Mouse (Mus musculus) heart, embryonic 12.5 days (tissue): ENCODE data around the gene Fmo2. TPM values are rescaled to one million over a fixed set of nuclear protein-coding genes. Genes with fewer than 3 reads are reported as not detected.

ENCODE experiments used
- ATAC-seq: fragments of 200-750 bp; cut with Nextera tagmentation; 2 replicates; pipeline ENCODE4 v1.8.0; 2017; ENCODE audit warnings: moderate TSS enrichment, moderate library complexity; ENCODE audit not compliant: insufficient number of reproducible peaks, low FRiP score
- H3K27ac ChIP-seq: fragments of 300-500 bp; sonication (generic); 2 replicates; pipeline ENCODE4 v1.5.1; 2016; ENCODE audit warnings: mild to moderate bottlenecking, moderate library complexity; ENCODE audit not compliant: poor library complexity, severe bottlenecking
- H3K27me3 ChIP-seq: fragments of 300-500 bp; sonication (generic); replicated peaks from 2 replicates; pipeline ENCODE4 v1.6.1; 2016; ENCODE audit warnings: mild to moderate bottlenecking, moderate library complexity
- H3K36me3 ChIP-seq: fragments of 300-500 bp; sonication (generic); 2 replicates; pipeline ENCODE4 v1.6.1; 2016; ENCODE audit warnings: mild to moderate bottlenecking, moderate library complexity
- H3K4me1 ChIP-seq: fragments of 300-500 bp; sonication (generic); replicated peaks from 2 replicates; pipeline ENCODE4 v1.6.1; 2016; ENCODE audit warnings: mild to moderate bottlenecking
- H3K4me2 ChIP-seq: fragments of 300-500 bp; sonication (generic); 2 replicates; pipeline ENCODE4 v1.6.1; 2016; ENCODE audit warnings: mild to moderate bottlenecking, moderate library complexity
- H3K4me3 ChIP-seq: fragments of 300-500 bp; sonication (generic); 2 replicates; pipeline ENCODE4 v1.5.1; 2016; ENCODE audit warnings: mild to moderate bottlenecking
- H3K9ac ChIP-seq: fragments of 300-500 bp; sonication (generic); 2 replicates; pipeline ENCODE4 v1.6.1; 2016; ENCODE audit warnings: mild to moderate bottlenecking, moderate library complexity
- H3K9me3 ChIP-seq: fragments of 300-500 bp; sonication (generic); replicated peaks from 2 replicates; pipeline ENCODE4 v1.6.1; 2016; ENCODE audit warnings: mild to moderate bottlenecking, moderate library complexity
- WGBS: fragments of 180-500 bp; shearing (Covaris S2); methylation state at CpG from one replicate; pipeline ENCODE4 v1.1.7; 2016; 5-methylcytosine and 5-hydroxymethylcytosine counted together
- polyA plus RNA-seq: library from polyadenylated mRNA; unstranded; fragments of >200 nt; fragmentation: Nextera tagmentation; extraction: Ambion mirVana; gene quantifications from 2 replicates; pipeline ENCODE4 v1.2.1, GENCODE M21; 2016

Fmo2 gene
- polyA plus RNA-seq, 1 experiment from 2014 or later, result 1.4 TPM

GRCm38 (mm10) chr1:162931310-162931875, 32.9 kb upstream of the Fmo2 start:
- 66% methylated on average over 4 of the region's 4 CpGs for WGBS
- Histone ChIP-seq H3K4me3 (no peak overlapping the region), H3K27ac (no peak overlapping the region), H3K4me1 (no peaks in the 10 kb centered on the region), H3K4me2 (no peak overlapping the region), H3K9me3 (no peaks in the 10 kb centered on the region), H3K27me3 (no peaks in the 10 kb centered on the region), H3K9ac (no peak overlapping the region), H3K36me3 (no peaks in the 10 kb centered on the region)
- ATAC-seq, result no peak

- H3K27ac ChIP-seq, result no peak overlapping the region
- WGBS, result 41% methylated on average over 2 of the region's 2 CpGs
- H3K36me3 ChIP-seq, result no peaks in the 10 kb centered on the region
- H3K27me3 ChIP-seq, result no peaks in the 10 kb centered on the region
- no peak overlapping the region for H3K9ac ChIP-seq
- no peaks in the 10 kb centered on the region for H3K9me3 ChIP-seq
- H3K4me2 ChIP-seq, result no peak overlapping the region
- ATAC-seq, result no peak
- no peak overlapping the region for H3K4me3 ChIP-seq
- H3K4me1 ChIP-seq, result no peaks in the 10 kb centered on the region
Observed at GRCm38 (mm10) chr1:162930631-162931030, 32.1 kb upstream of the Fmo2 start.

DNA sequence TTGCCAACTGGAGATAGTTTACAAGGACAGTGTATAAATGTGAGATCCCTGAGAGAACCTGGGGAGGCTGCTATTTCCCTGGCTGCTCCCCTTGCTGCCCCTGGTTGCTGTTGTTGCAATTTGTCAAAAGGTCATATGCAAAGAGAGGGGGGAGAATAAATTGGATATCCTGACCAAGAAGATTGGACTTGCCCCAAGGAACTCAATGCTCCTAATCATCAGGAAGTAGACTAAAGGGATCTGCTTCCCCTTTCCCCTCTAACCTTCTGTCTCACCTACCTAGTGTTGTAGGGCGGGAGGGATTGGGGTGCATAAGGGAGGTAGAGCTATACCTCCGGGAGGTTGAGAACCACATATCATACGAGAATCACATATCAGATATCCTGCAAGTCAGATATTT, 30.6 kb upstream of the Fmo2 start:
- no peaks in the 10 kb centered on the region for H3K27me3 ChIP-seq

GRCm38 (mm10) chr1:162925121-162925520, 26.6 kb upstream of the Fmo2 start:
- no peak overlapping the region for H3K9ac ChIP-seq
- H3K9me3 ChIP-seq, result no peaks in the 10 kb centered on the region
- H3K27me3 ChIP-seq, result no peaks in the 10 kb centered on the region
- no peak overlapping the region for H3K4me2 ChIP-seq
- H3K4me1 ChIP-seq, result no peaks in the 10 kb centered on the region
- no peaks in the 10 kb centered on the region for H3K36me3 ChIP-seq
- H3K27ac ChIP-seq, result no peak overlapping the region
- ATAC-seq, result no peak
- no peak overlapping the region for H3K4me3 ChIP-seq
- 80% methylated on average over 1 of the region's 1 CpGs for WGBS

More for the DNA sequence above, 30.6 kb upstream of the Fmo2 start:
- Histone ChIP-seq H3K36me3 (no peaks in the 10 kb centered on the region), H3K4me3 (no peak overlapping the region), H3K4me2 (no peak overlapping the region), H3K4me1 (no peaks in the 10 kb centered on the region), H3K9ac (no peak overlapping the region), H3K9me3 (no peaks in the 10 kb centered on the region), H3K27ac (no peak overlapping the region)
- no peak for ATAC-seq
- WGBS, result 78% methylated on average over 3 of the region's 3 CpGs

DNA sequence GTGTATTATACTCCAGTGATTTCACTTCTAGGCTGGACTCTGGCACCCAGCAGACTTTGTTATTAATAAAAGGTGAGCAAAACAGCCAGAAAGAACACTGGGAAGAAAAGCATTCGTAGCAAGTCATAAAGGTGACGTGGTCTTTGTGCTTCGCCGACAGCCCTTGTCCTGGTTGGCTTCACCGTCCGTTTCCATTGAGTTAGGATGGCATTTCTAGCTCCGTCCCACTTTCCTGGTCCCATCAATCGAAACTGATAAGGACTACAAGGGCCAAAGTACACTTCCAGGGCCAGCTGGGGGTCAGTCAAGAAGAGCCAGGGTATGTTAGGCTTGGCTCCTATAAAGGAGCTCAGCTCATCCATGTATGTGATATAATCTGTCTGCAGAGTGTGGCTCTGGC, 18.1 kb upstream of the Fmo2 start:
- no peak overlapping the region for H3K27ac ChIP-seq
- 65% methylated on average over 8 of the region's 8 CpGs for WGBS

GRCm38 (mm10) chr1:162914932-162915556, 16.5 kb upstream of the Fmo2 start:
- no peak overlapping the region for H3K27ac ChIP-seq
- H3K4me2 ChIP-seq, result no peak overlapping the region
- no peaks in the 10 kb centered on the region for H3K4me1 ChIP-seq
- H3K36me3 ChIP-seq, result no peaks in the 10 kb centered on the region
- no peak for ATAC-seq
- H3K4me3 ChIP-seq, result no peak overlapping the region
- no peaks in the 10 kb centered on the region for H3K27me3 ChIP-seq
- H3K9me3 ChIP-seq, result no peaks in the 10 kb centered on the region
- no peak overlapping the region for H3K9ac ChIP-seq
- WGBS, result 79% methylated on average over 4 of the region's 4 CpGs

More for the DNA sequence above, 18.1 kb upstream of the Fmo2 start:
- Histone ChIP-seq H3K9ac (no peak overlapping the region), H3K9me3 (no peaks in the 10 kb centered on the region), H3K4me1 (no peaks in the 10 kb centered on the region), H3K4me2 (no peak overlapping the region), H3K4me3 (no peak overlapping the region), H3K36me3 (no peaks in the 10 kb centered on the region), H3K27me3 (no peaks in the 10 kb centered on the region)
- no peak for ATAC-seq

GRCm38 (mm10) chr1:162912085-162912484, 13.6 kb upstream of the Fmo2 start:
- Histone ChIP-seq H3K4me2 (no peak overlapping the region), H3K27ac (no peak overlapping the region), H3K27me3 (no peaks in the 10 kb centered on the region), H3K36me3 (no peaks in the 10 kb centered on the region), H3K4me3 (no peak overlapping the region), H3K9me3 (no peaks in the 10 kb centered on the region), H3K9ac (no peak overlapping the region), H3K4me1 (no peaks in the 10 kb centered on the region)
- no peak for ATAC-seq

- Histone ChIP-seq H3K27me3 (no peaks in the 10 kb centered on the region), H3K9me3 (no peaks in the 10 kb centered on the region), H3K4me3 (no peak overlapping the region), H3K36me3 (no peaks in the 10 kb centered on the region), H3K9ac (no peak overlapping the region), H3K27ac (no peak overlapping the region), H3K4me1 (no peaks in the 10 kb centered on the region), H3K4me2 (no peak overlapping the region)
- ATAC-seq, result no peak
- 83% methylated on average over 4 of the region's 4 CpGs for WGBS
Observed at GRCm38 (mm10) chr1:162901879-162902278, 3.4 kb upstream of the Fmo2 start.

DNA sequence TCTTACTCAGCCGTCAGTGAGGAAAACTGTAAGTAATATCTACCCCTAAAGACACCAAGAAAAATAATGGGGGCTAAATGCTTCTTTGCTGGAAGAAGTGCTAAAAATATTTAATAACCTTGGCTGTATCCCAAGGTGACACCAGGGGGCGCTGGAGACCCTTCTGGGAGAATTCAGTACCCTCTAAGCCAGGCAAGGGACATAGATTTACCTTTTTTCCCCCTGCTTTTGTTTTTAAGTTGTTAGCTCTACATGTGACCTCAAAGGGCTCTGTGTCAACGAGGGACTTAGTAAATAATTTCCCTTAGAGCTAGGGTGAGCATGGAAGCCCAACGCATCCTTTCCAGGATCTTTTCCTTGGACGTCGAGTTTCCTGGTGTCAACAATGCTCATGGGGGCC, 2.6 kb downstream of the Fmo2 start:
- Histone ChIP-seq H3K4me1 (no peaks in the 10 kb centered on the region), H3K4me2 (no peak overlapping the region), H3K36me3 (no peaks in the 10 kb centered on the region), H3K27me3 (no peaks in the 10 kb centered on the region), H3K4me3 (no peak overlapping the region), H3K9ac (no peak overlapping the region), H3K27ac (no peak overlapping the region), H3K9me3 (no peaks in the 10 kb centered on the region)
- 39% methylated on average over 6 of the region's 6 CpGs for WGBS
- no peak for ATAC-seq

GRCm38 (mm10) chr1:162893014-162893413, 5.5 kb downstream of the Fmo2 start:
- Histone ChIP-seq H3K4me3 (no peak overlapping the region), H3K4me2 (no peak overlapping the region), H3K27me3 (no peaks in the 10 kb centered on the region), H3K36me3 (no peaks in the 10 kb centered on the region), H3K27ac (no peak overlapping the region), H3K9ac (no peak overlapping the region), H3K9me3 (no peaks in the 10 kb centered on the region), H3K4me1 (no peaks in the 10 kb centered on the region)
- ATAC-seq, result no peak
- WGBS, result 88% methylated on average over 6 of the region's 6 CpGs

DNA sequence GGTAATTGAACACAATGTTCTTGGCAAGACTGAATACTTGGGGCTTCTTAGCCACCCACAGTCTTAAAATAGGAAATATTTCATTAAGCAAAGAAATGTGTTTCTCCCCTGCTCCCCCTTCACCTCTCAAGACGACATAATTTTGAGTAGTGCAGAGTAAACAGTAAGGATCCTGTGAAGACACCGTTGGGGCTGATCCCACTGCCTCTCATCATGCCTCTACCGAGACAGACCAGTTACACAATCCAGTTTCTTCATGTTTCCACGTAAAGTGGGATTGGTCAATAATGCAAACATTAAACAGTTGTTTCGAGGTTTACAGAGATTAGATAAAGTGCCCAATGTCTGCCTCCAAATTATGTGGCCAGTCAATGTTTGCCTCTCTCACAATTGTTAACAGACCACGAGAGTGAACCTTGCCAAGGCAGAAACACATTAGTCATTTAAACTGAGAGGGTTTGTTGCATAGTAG, 6.5 kb downstream of the Fmo2 start:
- Histone ChIP-seq H3K27me3 (no peaks in the 10 kb centered on the region), H3K36me3 (no peaks in the 10 kb centered on the region), H3K27ac (no peak overlapping the region), H3K9me3 (no peaks in the 10 kb centered on the region), H3K4me2 (no peak overlapping the region), H3K4me1 (no peaks in the 10 kb centered on the region), H3K4me3 (no peak overlapping the region), H3K9ac (no peak overlapping the region)
- 52% methylated on average over 6 of the region's 6 CpGs for WGBS
- no peak for ATAC-seq

GRCm38 (mm10) chr1:162888646-162889045, 9.9 kb downstream of the Fmo2 start:
- no peaks in the 10 kb centered on the region for H3K27me3 ChIP-seq
- H3K9ac ChIP-seq, result no peak overlapping the region
- no peak for ATAC-seq
- no peak overlapping the region for H3K27ac ChIP-seq
- 84% methylated on average over 12 of the region's 12 CpGs for WGBS
- H3K4me2 ChIP-seq, result no peak overlapping the region
- no peak overlapping the region for H3K4me3 ChIP-seq
- H3K36me3 ChIP-seq, result no peaks in the 10 kb centered on the region
- H3K4me1 ChIP-seq, result no peaks in the 10 kb centered on the region
- no peaks in the 10 kb centered on the region for H3K9me3 ChIP-seq
